Mouse (Mus musculus) CD4-positive, CD25-positive, alpha-beta regulatory T cell, adult 2 months (primary cell): Measurements from ENCODE around the gene Pik3cb.
A peak's percentile ranks its signal among the peaks of the same experiment; 100 is the strongest.

Experiments
- DNase-seq: peaks from one replicate; pipeline ENCODE4 v3.0.0-alpha.2; 2012; ENCODE audit warnings: low read depth, low spot score

The Pik3cb gene

DNA sequence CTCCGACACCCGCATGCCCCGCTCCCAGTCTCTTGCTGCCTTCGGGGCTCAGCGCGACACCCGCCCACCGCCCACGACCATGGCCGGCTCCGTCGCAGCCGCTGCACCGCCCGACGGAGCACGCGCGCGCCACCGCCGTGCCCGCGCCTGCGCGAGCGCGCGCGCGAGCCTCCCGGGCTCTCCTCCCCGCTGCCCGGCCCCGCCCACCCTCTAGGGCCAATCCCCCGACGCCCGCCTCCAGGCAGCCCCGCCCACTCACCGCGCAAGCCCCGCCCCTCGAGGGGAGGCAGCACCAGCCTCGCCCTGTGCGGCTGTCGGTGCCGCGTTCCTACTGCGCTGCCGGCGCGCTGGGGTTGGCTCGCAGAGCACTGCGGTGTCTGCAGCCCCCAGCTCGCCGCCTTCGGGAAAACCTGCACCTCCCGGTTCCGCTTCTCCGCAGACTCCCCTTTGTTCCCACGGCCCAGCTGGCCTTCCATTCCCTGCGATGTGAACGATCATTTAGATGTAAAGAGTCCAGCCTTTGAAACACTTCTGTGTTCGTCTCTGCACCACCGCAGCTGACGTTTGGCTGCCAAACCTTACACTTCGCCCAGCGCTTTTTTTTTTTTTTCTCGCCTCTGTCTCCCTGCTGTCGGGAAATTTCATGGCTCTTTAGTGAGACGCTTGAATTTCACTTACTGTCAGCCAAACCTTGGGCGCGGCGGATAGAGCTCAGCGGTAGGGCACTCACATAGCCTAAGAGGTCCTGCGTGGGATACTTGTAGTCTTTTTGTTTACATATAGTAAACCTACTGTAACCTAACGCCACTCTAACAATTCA, at the start of gene Pik3cb:
Gene Pik3cb, minus strand, starts transcription at position 559 of the 820 bp plus-strand sequence.
- peak; percentile 97 for DNase-seq

- no peak for DNase-seq
Measured at GRCm38 (mm10) chr9:99183043-99183670, 42.7 kb upstream of the Pik3cb start.

- DNase-seq: no peak
Measured at GRCm38 (mm10) chr9:99182121-99182520, 41.7 kb upstream of the Pik3cb start.

DNA sequence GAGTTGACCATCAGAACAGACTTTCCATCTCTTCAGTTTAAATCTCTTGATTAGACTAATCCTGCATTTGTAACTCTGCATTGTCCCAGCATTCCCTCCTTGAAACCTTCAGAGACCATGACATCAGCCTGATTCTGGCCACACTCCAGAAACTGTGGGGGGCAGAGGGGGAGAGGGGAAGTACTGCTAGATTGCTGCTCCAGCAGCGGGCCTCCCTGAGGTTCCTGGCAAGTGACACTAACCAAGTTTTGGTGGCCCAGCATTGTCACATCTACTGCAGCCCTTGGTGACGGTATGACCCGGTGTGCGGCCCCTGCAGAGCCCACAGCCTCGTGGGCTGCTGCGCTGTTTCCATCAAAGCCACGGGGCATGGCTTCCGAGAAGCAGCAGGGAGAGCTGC, 39.9 kb upstream of the Pik3cb start:
- DNase-seq: no peak

GRCm38 (mm10) chr9:99178736-99179135, 38.3 kb upstream of the Pik3cb start:
- no peak for DNase-seq

DNA sequence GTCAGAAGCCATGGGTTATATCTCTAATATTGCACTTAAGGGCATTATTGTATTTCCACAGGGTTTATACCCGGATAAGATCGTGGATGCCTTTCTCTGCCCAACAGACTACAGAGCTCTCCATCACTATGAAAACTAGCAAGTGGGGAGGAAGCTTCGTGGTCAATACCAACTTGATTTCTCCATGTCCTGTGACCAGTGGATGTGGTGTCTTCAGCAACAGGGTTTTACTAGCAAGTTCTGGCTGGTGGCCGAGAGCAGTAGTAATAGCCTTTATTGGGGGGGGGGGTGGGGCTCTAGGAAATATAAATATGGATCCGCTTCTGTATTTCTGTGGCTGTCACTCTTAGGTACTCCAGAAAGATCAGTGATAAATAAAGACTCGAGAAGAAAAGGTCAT, 35.4 kb upstream of the Pik3cb start:
- DNase-seq: no peak

GRCm38 (mm10) chr9:99172811-99173210, 32.4 kb upstream of the Pik3cb start:
- DNase-seq: no peak

GRCm38 (mm10) chr9:99171186-99171585, 30.8 kb upstream of the Pik3cb start:
- DNase-seq: no peak

DNA sequence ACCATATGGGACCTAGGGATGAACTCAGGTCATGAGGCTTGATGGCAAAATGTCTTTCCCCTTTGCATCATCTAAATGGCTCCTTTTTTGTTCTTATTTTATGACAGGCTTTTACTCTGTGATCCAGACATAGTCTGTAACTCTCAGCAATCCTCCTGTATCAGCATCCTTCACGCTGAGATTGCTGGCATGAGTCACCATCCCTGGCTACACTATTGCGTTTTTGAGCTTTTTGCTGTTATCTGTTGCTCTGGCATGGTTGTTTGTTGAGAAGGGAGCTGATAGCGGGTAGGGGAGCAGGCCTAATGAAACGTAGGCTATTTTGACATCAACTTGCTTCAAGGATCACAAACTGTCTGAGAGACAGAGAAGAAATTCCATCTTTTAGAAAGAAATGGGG, 28.6 kb upstream of the Pik3cb start:
- no peak for DNase-seq

- no peak for DNase-seq
Measured at GRCm38 (mm10) chr9:99166946-99167345, 26.5 kb upstream of the Pik3cb start.

DNA sequence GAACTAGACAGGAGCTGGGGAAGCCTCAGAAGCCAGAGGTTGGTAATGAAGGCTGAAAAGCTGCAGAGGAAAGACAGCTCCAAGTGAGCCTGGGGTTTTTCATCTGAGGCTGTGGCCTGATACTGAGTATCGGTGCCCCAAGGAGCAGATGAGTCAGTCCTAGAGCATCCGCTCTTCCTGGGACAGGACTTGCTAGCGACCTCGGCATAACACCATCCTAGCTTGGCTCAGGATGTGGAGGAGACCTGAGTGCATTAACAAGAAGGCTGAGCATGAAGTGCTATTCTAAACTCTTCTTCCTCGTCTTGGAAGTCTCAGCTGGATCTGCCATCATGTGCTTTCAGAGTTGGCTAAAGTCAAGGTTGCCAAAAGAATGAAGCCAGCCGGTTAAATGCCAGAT, 25.5 kb upstream of the Pik3cb start:
- DNase-seq: no peak

DNA sequence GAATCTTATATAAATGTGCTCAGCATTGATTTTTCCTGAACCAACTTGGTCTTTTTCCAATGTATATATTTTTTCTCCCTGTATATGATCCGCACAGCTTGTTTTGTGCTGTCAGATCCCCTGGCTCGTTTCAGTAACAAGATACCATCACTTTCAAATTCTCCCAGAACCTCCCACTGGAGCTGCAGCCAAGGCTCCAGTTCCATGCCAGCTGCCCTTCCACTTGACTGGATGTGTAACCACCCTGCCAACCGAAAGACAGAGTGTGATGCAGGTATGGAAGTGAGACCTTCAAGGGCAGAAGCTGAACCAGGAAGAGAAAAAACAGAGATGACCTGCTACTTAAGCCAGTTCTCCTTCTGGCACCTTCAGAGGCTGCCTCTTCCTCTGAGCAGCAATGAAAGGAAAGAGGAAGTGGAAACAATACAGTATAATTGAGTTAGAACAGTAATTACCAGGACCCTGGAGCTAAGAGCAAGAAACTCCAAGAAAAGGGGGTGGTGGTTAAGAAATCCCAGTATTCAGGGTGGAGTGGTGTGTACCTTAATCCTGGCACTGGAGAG, 24.3 kb upstream of the Pik3cb start:
- DNase-seq: no peak

DNA sequence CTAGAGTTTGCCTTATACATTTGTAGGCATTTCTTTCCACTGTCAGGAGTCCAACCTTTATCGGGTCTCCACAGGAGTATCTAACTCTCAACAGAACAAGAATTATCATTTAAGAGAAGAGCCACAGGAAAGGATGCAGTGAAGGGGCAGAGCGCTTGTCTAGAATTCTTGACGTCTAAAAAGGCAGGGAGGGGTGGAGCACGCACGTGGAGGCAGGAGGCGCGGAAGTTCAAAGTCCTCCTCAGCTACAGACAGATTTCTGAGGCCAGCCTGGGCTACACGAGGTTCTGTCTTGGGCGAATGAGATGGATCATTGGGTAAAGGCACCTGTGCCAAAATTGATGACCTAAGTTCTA, 23.7 kb upstream of the Pik3cb start:
- no peak for DNase-seq

GRCm38 (mm10) chr9:99163420-99164147, 23.2 kb upstream of the Pik3cb start:
- no peak for DNase-seq

- DNase-seq: no peak
Measured at GRCm38 (mm10) chr9:99162839-99163238, 22.4 kb upstream of the Pik3cb start.

DNA sequence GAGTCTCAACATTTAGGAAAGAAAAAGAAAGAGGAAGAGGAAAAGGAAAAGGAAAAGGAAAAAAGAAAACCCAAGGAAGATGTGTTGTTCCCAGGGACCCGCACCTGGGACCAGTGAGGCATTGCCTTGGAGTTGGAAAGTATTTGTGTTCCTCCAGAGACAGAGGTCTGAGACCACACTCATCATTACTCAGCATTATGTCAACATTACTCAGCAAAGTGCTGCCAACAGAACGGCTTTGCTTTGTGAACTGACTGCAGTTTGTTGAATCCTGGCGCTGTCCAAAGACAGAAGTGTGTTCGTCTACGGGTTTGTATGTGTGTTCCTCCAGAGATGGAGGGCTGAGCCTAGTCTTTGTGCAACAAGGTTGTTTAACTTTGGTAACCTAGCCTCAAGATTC, 20.4 kb upstream of the Pik3cb start:
- DNase-seq: no peak

DNA sequence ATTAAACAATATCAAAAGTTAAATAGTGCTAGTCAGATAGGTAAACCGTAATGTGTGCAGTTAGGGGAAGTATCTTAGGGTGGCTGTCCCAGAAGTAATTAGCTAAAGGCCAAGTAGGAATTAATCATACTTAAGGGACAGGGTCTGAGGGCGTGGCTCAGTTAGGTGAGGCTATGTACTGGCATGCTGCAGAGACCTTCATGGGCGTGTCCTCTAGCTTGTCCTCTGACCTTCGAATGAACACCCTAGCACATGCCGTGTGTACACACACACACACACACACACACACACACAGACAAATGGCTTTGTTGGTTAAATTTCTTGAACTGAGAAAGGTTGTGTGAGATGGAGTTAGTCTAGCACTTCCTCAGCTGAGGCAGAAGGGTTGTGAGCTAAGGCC, 19.5 kb upstream of the Pik3cb start:
- DNase-seq: no peak

- no peak for DNase-seq
Measured at GRCm38 (mm10) chr9:99158708-99159107, 18.3 kb upstream of the Pik3cb start.

DNA sequence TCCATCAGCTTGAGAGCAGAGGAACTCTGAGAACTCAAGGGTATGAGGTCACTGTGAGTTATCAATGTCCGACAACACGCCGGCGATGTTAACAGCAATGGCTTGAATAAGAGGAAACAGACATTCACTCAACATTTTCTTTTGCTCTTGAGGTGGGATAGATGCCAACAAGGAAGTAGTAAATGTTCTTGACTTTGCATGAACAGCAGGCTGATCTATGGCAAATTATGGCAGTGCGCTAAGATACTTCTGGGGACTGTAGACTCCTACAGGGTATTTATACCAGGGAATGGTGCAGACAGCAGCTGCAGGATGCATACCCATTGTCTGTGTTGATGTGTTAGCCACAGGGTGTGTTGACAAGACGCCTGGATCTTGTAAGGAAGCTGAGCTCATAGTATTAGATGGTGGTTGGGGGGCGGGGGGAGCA, 17.8 kb upstream of the Pik3cb start:
- DNase-seq: no peak

GRCm38 (mm10) chr9:99153655-99154054, 13.2 kb upstream of the Pik3cb start:
- DNase-seq: no peak

DNA sequence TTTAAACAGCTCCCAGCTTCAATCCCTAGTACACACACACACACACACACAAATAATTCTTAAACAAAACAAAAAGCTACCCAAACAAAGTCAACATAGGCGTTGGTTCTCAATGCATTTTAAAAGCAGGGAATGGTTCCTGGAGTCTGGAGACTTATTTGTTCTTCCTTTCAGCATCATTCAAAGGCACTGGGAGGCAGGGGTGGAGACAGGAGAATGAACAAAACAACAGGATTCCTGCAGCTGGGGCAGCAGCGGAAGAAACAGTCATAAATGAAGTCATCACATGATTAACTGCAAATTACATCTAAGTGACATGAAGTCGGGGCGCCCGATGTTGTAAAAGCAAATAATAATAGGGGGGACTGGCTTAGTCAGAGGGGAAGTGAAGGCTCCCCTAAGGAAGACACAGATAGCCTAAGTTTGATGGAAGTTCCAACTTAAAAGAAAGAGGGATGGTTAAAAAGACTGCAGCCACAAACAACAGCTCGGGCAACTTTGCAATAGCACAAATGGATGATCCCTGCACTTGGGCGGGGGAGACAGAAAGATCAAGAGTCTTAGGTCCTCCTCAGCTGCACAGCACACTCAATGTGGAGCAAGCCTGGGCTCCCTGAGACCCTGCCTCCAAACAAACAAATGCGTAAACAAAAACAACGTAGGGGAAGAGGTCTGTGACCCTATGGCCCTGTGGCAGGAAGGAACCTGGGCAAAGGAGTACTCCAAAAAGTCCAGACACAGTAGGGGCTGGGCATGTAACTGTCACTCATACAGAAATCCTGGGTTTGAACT, 12.5 kb upstream of the Pik3cb start:
- no peak for DNase-seq
